Comparison of ENCODE assay signal across 13 mouse cellular contexts in genomic region chr4:68148483-68149069, GRCm38 (mm10).
"Had no signal": no experiment of that assay in that cellular context is flagged by ENCODE, and none has a peak within 500 bp of the region (broad histone marks: within the 10 kb centered on the region; RNA-seq: fewer than 3 reads in every experiment).

No protein-coding gene starts in this region.

- ATAC-seq: liver, embryonic 12.5 days had no signal

- H3K4me2 ChIP-seq: liver, embryonic 12.5 days; lung, embryonic 14.5 days; neural tube, embryonic 12.5 days; stomach, embryonic 15.5 days had no signal

- H3K9ac ChIP-seq: liver, embryonic 12.5 days; liver, embryonic 14.5 days; lung, embryonic 14.5 days; neural tube, embryonic 12.5 days; stomach, embryonic 15.5 days had no signal

- H3K9me3 ChIP-seq: liver, embryonic 12.5 days; neural tube, embryonic 12.5 days; stomach, embryonic 15.5 days had no signal

- H3K4me3 ChIP-seq: liver, embryonic 12.5 days; neural tube, embryonic 12.5 days; stomach, embryonic 15.5 days had no signal

- H3K4me1 ChIP-seq: liver, embryonic 12.5 days; neural tube, embryonic 12.5 days; stomach, embryonic 15.5 days had no signal

- H3K36me3 ChIP-seq: liver, embryonic 12.5 days; neural tube, embryonic 12.5 days; stomach, embryonic 15.5 days had no signal

- DNase-seq: lung, adult 18-20 months; lung, postnatal 10 days; lung, postnatal 4 days; right cerebral cortex, postnatal 14 days; thymus, adult 2 months; thymus, postnatal 25 days; thymus, postnatal 4 days had no signal

- H3K27me3 ChIP-seq: liver, embryonic 12.5 days; neural tube, embryonic 12.5 days; stomach, embryonic 15.5 days had no signal

- H3K27ac ChIP-seq: liver, embryonic 12.5 days; liver, embryonic 14.5 days; neural tube, embryonic 12.5 days; stomach, embryonic 15.5 days; stomach, postnatal 0 days had no signal
